Mouse (Mus musculus) limb, embryonic 12.5 days (tissue): ENCODE measurements around the gene Pitx3. TPM values are rescaled to one million over a fixed set of nuclear protein-coding genes. Genes with fewer than 3 reads are reported as not detected.

Experiments
- ATAC-seq: fragments of 200-750 bp; cut with Nextera tagmentation; 2 replicates; pipeline ENCODE4 v1.8.0; 2017; ENCODE audit warnings: low read depth, moderate TSS enrichment; ENCODE audit not compliant: insufficient number of reproducible peaks, insufficient read depth, low FRiP score, low TSS enrichment
- H3K27ac ChIP-seq: fragments of 300-500 bp; sonication (generic); 2 replicates; pipeline ENCODE4 v1.5.1; 2016; ENCODE audit warnings: mild to moderate bottlenecking, moderate library complexity
- H3K27me3 ChIP-seq: fragments of 300-500 bp; sonication (generic); 2 replicates; pipeline ENCODE4 v1.6.1; 2016; ENCODE audit warnings: mild to moderate bottlenecking, moderate library complexity
- H3K36me3 ChIP-seq: fragments of 300-500 bp; sonication (generic); 2 replicates; pipeline ENCODE4 v1.6.1; 2016; ENCODE audit warnings: mild to moderate bottlenecking, moderate library complexity
- H3K4me1 ChIP-seq: fragments of 300-500 bp; sonication (generic); replicated peaks from 2 replicates; pipeline ENCODE4 v1.6.1; 2016
- H3K4me2 ChIP-seq: fragments of 300-500 bp; sonication (generic); 2 replicates; pipeline ENCODE4 v1.6.1; 2016; ENCODE audit warnings: mild to moderate bottlenecking, moderate library complexity
- H3K4me3 ChIP-seq: fragments of 300-500 bp; sonication (generic); replicated peaks from 2 replicates; pipeline ENCODE4 v1.5.1; 2016; ENCODE audit warnings: mild to moderate bottlenecking
- H3K9ac ChIP-seq: fragments of 300-500 bp; sonication (generic); replicated peaks from 2 replicates; pipeline ENCODE4 v1.6.1; 2016; ENCODE audit warnings: mild to moderate bottlenecking, moderate library complexity
- H3K9me3 ChIP-seq: fragments of 300-500 bp; sonication (generic); 2 replicates; pipeline ENCODE4 v1.6.1; 2016; ENCODE audit warnings: mild to moderate bottlenecking, moderate library complexity
- WGBS: fragments of 180-500 bp; shearing (Covaris S2); methylation state at CpG from one replicate; pipeline ENCODE4 v1.1.7; 2016; 5-methylcytosine and 5-hydroxymethylcytosine counted together
- polyA plus RNA-seq: library from polyadenylated mRNA; unstranded; fragments of >200 nt; fragmentation: Nextera tagmentation; extraction: Ambion mirVana; gene quantifications from 2 replicates; pipeline ENCODE4 v1.2.1, GENCODE M21; 2016

The Pitx3 gene
- polyA plus RNA-seq, 1 experiment from 2014 or later = 9.5 TPM

- Histone ChIP-seq H3K9ac (no peak overlapping the region), H3K27me3 (peaks cover 5% of the 10 kb centered on the region; the same call in 1 of the 2 replicates), H3K4me2 (no peak overlapping the region), H3K4me1 (no peaks in the 10 kb centered on the region), H3K27ac (no peak overlapping the region), H3K4me3 (no peak overlapping the region), H3K9me3 (no peaks in the 10 kb centered on the region), H3K36me3 (no peaks in the 10 kb centered on the region)
- WGBS = 76% methylated on average over 2 of the region's 2 CpGs
- ATAC-seq = no peak
These were observed 44.0 kb downstream of the Pitx3 start for GRCm38 (mm10) chr19:46104187-46104557.

- no peaks in the 10 kb centered on the region for H3K9me3 ChIP-seq
- H3K4me2 ChIP-seq = no peak overlapping the region
- no peak for ATAC-seq
- H3K27me3 ChIP-seq = peaks cover 3% of the 10 kb centered on the region; the same call in 1 of the 2 replicates
- H3K4me1 ChIP-seq = no peaks in the 10 kb centered on the region
- no peaks in the 10 kb centered on the region for H3K36me3 ChIP-seq
- H3K27ac ChIP-seq = no peak overlapping the region
- WGBS = 88% methylated on average over 6 of the region's 6 CpGs
- no peak overlapping the region for H3K9ac ChIP-seq
- H3K4me3 ChIP-seq = no peak overlapping the region
These were observed 44.5 kb downstream of the Pitx3 start for GRCm38 (mm10) chr19:46103437-46104186.

- no peaks in the 10 kb centered on the region for H3K36me3 ChIP-seq
- H3K4me3 ChIP-seq = no peak overlapping the region
- H3K9ac ChIP-seq = no peak overlapping the region
- no peak overlapping the region for H3K27ac ChIP-seq
- no peak overlapping the region for H3K4me2 ChIP-seq
- H3K27me3 ChIP-seq = no peaks in the 10 kb centered on the region
- ATAC-seq = no peak
- WGBS = 87% methylated on average over 3 of the region's 3 CpGs
- no peaks in the 10 kb centered on the region for H3K4me1 ChIP-seq
- no peaks in the 10 kb centered on the region for H3K9me3 ChIP-seq
These were observed 48.6 kb downstream of the Pitx3 start for GRCm38 (mm10) chr19:46099561-46099960.

DNA sequence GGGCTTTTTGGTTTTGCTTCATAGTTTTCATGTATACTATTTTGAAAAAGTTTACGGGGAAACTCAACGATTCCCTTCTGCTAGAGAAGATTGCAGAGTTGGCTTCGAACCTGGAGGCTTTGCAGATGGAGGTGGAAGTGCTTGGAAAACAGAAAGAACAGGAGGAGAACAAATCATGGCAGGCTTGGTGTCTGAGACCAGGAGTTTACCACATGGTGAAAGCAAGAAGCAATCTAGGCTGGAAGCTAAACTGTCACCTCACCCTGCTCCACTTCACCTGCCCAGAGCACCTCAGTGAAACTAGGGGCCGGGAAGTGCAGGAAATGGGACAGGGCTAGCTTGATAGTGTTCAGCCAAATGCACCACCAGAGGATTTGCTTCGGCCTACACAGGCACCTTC lies 51.7 kb downstream of the Pitx3 start:
- no peak for ATAC-seq
- H3K4me2 ChIP-seq = no peak overlapping the region
- H3K4me1 ChIP-seq = no peaks in the 10 kb centered on the region
- no peak overlapping the region for H3K9ac ChIP-seq
- no peaks in the 10 kb centered on the region for H3K36me3 ChIP-seq
- H3K4me3 ChIP-seq = no peak overlapping the region
- no peaks in the 10 kb centered on the region for H3K27me3 ChIP-seq
- 80% methylated on average over 5 of the region's 5 CpGs for WGBS
- H3K9me3 ChIP-seq = peaks cover 3% of the 10 kb centered on the region; the same call in 1 of the 2 replicates
- no peak overlapping the region for H3K27ac ChIP-seq

- Histone ChIP-seq H3K27me3 (no peaks in the 10 kb centered on the region), H3K9ac (no peak overlapping the region), H3K27ac (no peak overlapping the region), H3K4me2 (no peak overlapping the region), H3K36me3 (no peaks in the 10 kb centered on the region), H3K4me3 (no peak overlapping the region), H3K4me1 (no peaks in the 10 kb centered on the region), H3K9me3 (peaks cover 3% of the 10 kb centered on the region; the same call in 1 of the 2 replicates)
- 86% methylated on average over 4 of the region's 4 CpGs for WGBS
- ATAC-seq = no peak
These were observed 52.8 kb downstream of the Pitx3 start for GRCm38 (mm10) chr19:46095291-46095690.

GRCm38 (mm10) chr19:46094144-46094543 lies 54.0 kb downstream of the Pitx3 start:
- Histone ChIP-seq H3K4me2 (no peak overlapping the region), H3K9ac (no peak overlapping the region), H3K4me3 (no peak overlapping the region), H3K27ac (no peak overlapping the region), H3K36me3 (no peaks in the 10 kb centered on the region), H3K27me3 (no peaks in the 10 kb centered on the region), H3K9me3 (peaks cover 3% of the 10 kb centered on the region; the same call in 1 of the 2 replicates), H3K4me1 (no peaks in the 10 kb centered on the region)
- WGBS = 95% methylated on average over 2 of the region's 2 CpGs
- no peak for ATAC-seq

DNA sequence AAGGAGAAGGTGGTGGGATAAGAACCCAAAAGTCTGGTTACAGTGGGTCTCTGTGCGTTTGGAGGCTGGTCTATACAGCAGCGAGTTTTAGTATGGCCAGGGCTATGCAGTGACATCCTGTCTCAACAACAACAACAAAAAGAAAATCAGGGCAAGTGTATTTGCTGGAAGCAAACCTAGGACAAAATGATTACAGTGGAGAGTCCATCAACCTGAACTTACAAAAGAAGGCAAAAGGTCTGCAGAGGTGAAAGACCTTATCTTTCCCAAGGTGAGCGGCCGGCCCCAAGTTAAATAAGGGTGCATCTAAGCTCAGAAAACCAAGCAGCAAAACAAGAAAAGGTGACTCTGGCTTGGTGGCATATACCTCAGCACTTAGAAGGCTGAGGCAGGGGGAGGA lies 56.5 kb downstream of the Pitx3 start:
- 92% methylated on average over 4 of the region's 4 CpGs for whole genome bisulfite sequencing
- H3K4me3 ChIP-seq = no peak overlapping the region

DNA sequence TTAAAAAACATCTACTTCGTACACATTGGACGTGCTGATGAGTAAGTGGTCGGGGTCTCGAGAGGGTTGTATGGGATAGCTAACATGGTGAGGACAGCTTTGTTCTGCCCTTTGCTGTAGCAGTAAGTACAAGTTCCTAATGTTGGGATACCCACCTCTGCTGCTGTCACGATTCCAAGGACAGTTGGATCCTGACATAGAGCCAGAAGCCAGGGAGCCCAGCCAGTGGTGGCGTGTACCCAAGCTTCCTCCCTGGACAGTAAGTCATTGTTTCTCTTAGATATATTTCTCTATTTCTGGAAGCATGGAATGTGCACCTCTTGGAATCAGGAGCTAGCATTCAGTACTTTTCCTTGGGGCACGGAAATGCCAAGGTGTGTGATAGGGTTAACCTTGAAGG lies 60.3 kb downstream of the Pitx3 start:
- no peak overlapping the region for H3K9ac ChIP-seq
- H3K9me3 ChIP-seq = no peaks in the 10 kb centered on the region
- ATAC-seq = no peak
- no peak overlapping the region for H3K27ac ChIP-seq
- H3K4me3 ChIP-seq = no peak overlapping the region
- no peaks in the 10 kb centered on the region for H3K4me1 ChIP-seq
- peaks cover 31% of the 10 kb centered on the region for H3K36me3 ChIP-seq
- H3K4me2 ChIP-seq = no peak overlapping the region
- WGBS = 86% methylated on average over 7 of the region's 7 CpGs
- H3K27me3 ChIP-seq = no peaks in the 10 kb centered on the region

More for the DNA sequence above, 56.5 kb downstream of the Pitx3 start:
- Histone ChIP-seq H3K4me2 (no peak overlapping the region), H3K27me3 (no peaks in the 10 kb centered on the region), H3K36me3 (no peaks in the 10 kb centered on the region), H3K4me1 (no peaks in the 10 kb centered on the region), H3K9me3 (peaks cover 3% of the 10 kb centered on the region; the same call in 1 of the 2 replicates), H3K9ac (no peak overlapping the region), H3K27ac (no peak overlapping the region)
- no peak for ATAC-seq

GRCm38 (mm10) chr19:46086337-46086736 lies 61.8 kb downstream of the Pitx3 start:
- H3K36me3 ChIP-seq = peaks cover 46% of the 10 kb centered on the region
- no peak overlapping the region for H3K9ac ChIP-seq
- 60% methylated on average over 3 of the region's 3 CpGs for WGBS
- no peak overlapping the region for H3K4me3 ChIP-seq
- no peak overlapping the region for H3K27ac ChIP-seq
- H3K4me2 ChIP-seq = no peak overlapping the region
- no peaks in the 10 kb centered on the region for H3K4me1 ChIP-seq
- no peaks in the 10 kb centered on the region for H3K9me3 ChIP-seq
- H3K27me3 ChIP-seq = no peaks in the 10 kb centered on the region
- ATAC-seq = no peak

Other genes starting within 250 kb of the Pitx3 start
- 19.8 and 19.9 TPM in 2 replicates for gene Armh3, start 149.8 kb downstream of the Pitx3 start, polyA plus RNA-seq
- 6.4 and 7.2 TPM in 2 replicates for gene Hps6, start 144.8 kb downstream of the Pitx3 start, polyA plus RNA-seq
- gene Pprc1, start 103.4 kb downstream of the Pitx3 start, polyA plus RNA-seq = 32.7 and 39.1 TPM in 2 replicates
- gene Ldb1, start 103.1 kb downstream of the Pitx3 start, polyA plus RNA-seq = 135 and 145 TPM in 2 replicates
- gene Nolc1, start 72.5 kb downstream of the Pitx3 start, polyA plus RNA-seq = 107 TPM in 2 replicates
- 0.40 and 0.53 TPM in 2 replicates for gene Elovl3, start 16.4 kb downstream of the Pitx3 start, polyA plus RNA-seq
- 57.4 and 63.0 TPM in 2 replicates for gene Gbf1, start 4.2 kb upstream of the Pitx3 start, polyA plus RNA-seq
- 8.5 and 9.5 TPM in 2 replicates for gene Nfkb2, start 156.0 kb upstream of the Pitx3 start, polyA plus RNA-seq
- gene Psd, start 178.8 kb upstream of the Pitx3 start, polyA plus RNA-seq = 2.8 and 3.0 TPM in 2 replicates
- gene Fbxl15, start 179.9 kb upstream of the Pitx3 start, polyA plus RNA-seq = 14.3 and 14.4 TPM in 2 replicates
- 165 and 176 TPM in 2 replicates for gene Cuedc2, start 190.4 kb upstream of the Pitx3 start, polyA plus RNA-seq
- 3.8 and 4.4 TPM in 2 replicates for gene Mfsd13a, start 192.8 kb upstream of the Pitx3 start, polyA plus RNA-seq
- 2.3 TPM in 2 replicates for gene 2310034G01Rik, start 202.0 kb upstream of the Pitx3 start, polyA plus RNA-seq
- 145 and 147 TPM in 2 replicates for gene Actr1a, start 247.4 kb upstream of the Pitx3 start, polyA plus RNA-seq
- gene Sufu, start 248.6 kb upstream of the Pitx3 start, polyA plus RNA-seq = 44.4 and 45.2 TPM in 2 replicates